Mouse (Mus musculus): ENCODE data around the gene Phkg1. TPM values are rescaled to one million over a fixed set of nuclear protein-coding genes. Genes with fewer than 3 reads are reported as not detected.
"Not testable (repeated sequence)": the region's sequence is repeated elsewhere in the genome, so short reads cannot be mapped to it uniquely, and the experiment has no call there.

Gene Phkg1
- 0.30 and 0.40 TPM in 2 replicates for polyA plus RNA-seq (2015; fragmentation: Nextera tagmentation; extraction: Ambion mirVana)

DNA sequence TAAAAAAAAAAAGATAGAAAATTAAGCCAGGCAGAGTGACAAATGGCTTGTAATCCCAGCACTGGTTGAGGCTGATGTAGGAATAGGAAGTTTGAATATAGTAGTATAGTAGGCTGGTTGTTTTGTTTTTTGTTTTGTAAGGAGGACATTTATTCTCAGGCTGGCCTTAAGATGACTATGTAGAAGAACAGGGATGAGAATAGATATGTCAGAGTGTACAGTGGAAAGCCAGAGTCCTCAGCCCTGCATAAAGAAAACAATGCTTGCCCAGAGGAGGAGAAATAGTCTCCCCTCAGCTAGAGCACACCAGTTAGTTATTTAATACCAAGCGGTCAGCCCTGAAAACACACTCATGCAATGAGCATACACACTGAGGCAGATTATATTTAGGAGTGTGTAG lies at the start of gene Phkg1:
Phkg1 (minus strand) TSS at position 101 of the 400 bp plus-strand sequence.
- Histone ChIP-seq H3K4me2 (no peak within 1 kb of the TSS), H3K9me3 (no peaks in the 10 kb centered on the region), H3K27ac (no peak within 1 kb of the TSS), H3K4me1 (replicated peaks) (peaks cover 11% of the 10 kb centered on the region), H3K9ac (no peak within 1 kb of the TSS), H3K4me3 (no peak within 1 kb of the TSS), H3K36me3 (peaks cover 20% of the 10 kb centered on the region), H3K27me3 (no peaks in the 10 kb centered on the region)
- WGBS: 94% methylated on average over 1 of the region's 1 CpGs
- ATAC-seq (ENCODE audit: low FRiP score): no peak

DNA sequence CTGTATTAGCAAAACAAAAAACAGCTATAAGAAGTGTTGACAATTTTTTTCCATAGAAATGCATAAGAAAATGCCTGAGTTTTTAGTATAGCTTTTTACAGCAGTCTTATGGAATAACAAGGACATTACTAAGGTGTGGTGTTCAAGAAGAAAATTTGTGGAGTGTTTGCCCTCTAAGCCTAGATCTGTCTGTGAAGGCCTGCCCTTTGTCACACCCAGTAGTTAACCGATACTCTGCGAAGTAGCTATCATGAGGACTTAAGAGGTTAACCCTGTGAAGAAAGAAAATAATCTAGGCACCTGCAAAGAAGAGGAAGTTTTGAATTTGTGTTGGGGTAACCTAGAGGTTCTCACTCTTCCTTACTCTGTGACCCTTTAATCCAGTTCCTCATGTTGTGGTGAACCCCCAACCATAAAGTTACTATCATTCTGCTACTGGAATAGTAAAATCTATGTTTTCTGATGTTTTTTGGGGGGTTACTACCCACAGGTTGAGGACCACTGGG lies 49.2 kb upstream of the Phkg1 start:
- Histone ChIP-seq H3K9me3 (no peaks in the 10 kb centered on the region), H3K4me3 (no peak overlapping the region), H3K4me2 (no peak overlapping the region), H3K9ac (no peak overlapping the region), H3K4me1 (replicated peaks) (peaks cover 12% of the 10 kb centered on the region), H3K27ac (no peak overlapping the region), H3K36me3 (peaks cover 10% of the 10 kb centered on the region; the same call in 1 of the 2 replicates), H3K27me3 (no peaks in the 10 kb centered on the region)
- ATAC-seq (ENCODE audit: low FRiP score): no peak
- 100% methylated on average over 2 of the region's 2 CpGs for WGBS

DNA sequence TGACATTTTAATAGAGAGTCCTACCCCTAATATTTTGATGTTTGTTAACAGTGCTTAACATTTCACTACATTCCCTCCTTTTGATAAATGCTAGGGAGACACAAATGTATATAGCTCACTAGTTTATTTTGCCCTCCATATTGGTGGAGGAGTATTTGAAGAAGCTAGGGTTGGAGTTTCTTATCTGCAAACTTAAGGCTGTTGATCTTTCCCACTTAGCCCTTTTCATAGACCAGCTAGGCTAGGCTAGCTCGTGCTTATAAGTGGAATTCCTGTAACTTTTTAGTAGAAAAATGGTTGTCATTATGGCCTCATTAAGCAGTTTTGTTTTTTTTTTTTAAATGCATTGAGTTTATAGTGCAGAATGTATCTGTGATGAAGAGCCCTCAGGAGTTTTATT lies 45.1 kb upstream of the Phkg1 start:
- Histone ChIP-seq H3K4me2 (no peak overlapping the region), H3K9me3 (no peaks in the 10 kb centered on the region)
- 86% methylated on average over 1 of the region's 1 CpGs for WGBS

DNA sequence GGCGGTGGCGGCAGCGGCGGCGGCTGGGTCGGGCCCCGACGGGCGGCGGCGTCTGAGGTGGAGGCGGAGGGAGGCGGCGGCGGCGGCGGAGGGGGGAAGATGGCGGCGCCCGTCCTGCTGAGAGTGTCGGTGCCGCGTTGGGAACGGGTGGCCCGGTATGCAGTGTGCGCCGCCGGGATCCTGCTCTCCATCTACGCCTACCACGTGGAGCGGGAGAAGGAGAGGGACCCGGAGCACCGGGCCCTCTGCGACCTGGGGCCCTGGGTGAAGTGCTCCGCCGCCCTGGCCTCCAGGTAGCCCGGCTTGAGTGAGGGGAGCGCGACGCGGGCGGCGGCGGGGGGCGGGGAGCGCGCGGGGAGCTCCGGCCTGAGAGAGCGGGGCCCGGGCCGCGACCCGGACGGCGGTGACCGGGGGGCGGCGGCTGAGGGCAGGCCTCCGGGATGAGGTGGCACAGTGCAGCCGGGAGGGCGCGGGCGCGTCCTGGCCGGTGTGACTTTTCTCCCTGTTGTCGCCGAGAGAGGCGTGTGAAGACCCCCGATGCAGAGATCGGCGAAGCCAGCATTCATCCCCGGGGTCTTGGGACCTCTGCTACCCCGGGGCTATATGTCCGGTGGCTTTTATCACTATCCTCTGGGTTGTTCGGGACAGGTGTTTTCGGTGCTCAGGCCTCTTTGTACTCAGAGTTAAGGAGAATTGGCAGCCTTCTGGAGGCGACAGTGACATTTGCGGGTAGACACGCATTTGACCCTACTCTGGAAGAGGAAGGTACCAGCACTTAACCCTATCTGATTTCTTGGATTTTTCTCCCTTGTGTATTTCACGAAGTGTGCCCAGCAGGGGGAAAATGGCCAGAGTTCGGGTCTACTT lies 44.0 kb upstream of the Phkg1 start:
- Histone ChIP-seq H3K27ac (peak overlapping the region; percentile 83), H3K4me2 (peak overlapping the region; percentile 76), H3K9ac (peak overlapping the region; percentile 90), H3K4me3 (peak overlapping the region; percentile 94), H3K4me1 (replicated peaks) (peaks cover 13% of the 10 kb centered on the region)
- not testable (repeated sequence) for H3K27me3 ChIP-seq, H3K36me3 ChIP-seq, H3K9me3 ChIP-seq
- WGBS: under 1% methylated on average over 37 of the region's 82 CpGs
- peak; percentile 75 for ATAC-seq (ENCODE audit: low FRiP score)

More for the DNA sequence above, 45.1 kb upstream of the Phkg1 start:
- Histone ChIP-seq H3K27me3 (no peaks in the 10 kb centered on the region), H3K4me3 (0 out of 2 replicates have a peak overlapping the region, but pooled peaks have one; percentile 9), H3K36me3 (0 out of 2 replicates have a peak, but pooled peaks cover 8% of the 10 kb centered on the region), H3K4me1 (replicated peaks) (peaks cover 13% of the 10 kb centered on the region), H3K27ac (no peak overlapping the region), H3K9ac (no peak overlapping the region)
- no peak for ATAC-seq (ENCODE audit: low FRiP score)

DNA sequence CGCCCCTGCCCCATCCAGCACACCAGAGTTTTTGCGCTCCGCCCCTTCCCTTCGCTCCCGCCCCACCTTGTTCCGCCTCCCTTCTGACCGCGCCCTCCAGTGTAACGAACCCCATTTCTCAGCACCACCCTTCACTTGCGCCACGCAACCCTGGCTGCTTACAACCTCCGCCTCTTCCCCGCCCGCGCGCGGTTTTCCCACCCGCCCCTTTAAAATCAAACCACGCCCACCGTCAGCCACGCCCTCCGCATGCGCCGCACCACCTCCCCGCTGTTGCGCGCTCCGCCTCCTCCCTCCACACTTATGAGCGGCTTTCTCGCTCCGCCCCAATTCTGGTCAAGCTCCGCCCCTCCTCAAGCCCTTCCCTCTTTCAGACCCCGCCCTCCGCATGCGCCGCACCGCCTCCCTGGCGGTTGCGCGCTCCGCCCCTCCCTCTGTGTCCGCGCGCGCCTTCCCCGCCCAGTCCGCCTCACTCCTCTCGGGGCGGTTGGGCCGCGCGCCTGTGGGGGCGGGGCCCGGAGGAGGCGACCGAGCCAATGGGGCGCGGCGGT lies 43.2 kb upstream of the Phkg1 start, which contains the start of gene Vkorc1l1:
Vkorc1l1 (plus strand) TSS at position 476 of the 551 bp plus-strand sequence.
- no peaks in the 10 kb centered on the region for H3K27me3 ChIP-seq
- no peaks in the 10 kb centered on the region for H3K9me3 ChIP-seq
- peak within 1 kb of the TSS; percentile 94 for H3K4me3 ChIP-seq
- peak; percentile 96 for ATAC-seq (ENCODE audit: low FRiP score)
- 2% methylated on average over 59 of the region's 59 CpGs for WGBS
- H3K27ac ChIP-seq: peak within 1 kb of the TSS; percentile 83
- peak within 1 kb of the TSS; percentile 76 for H3K4me2 ChIP-seq
- H3K36me3 ChIP-seq: 0 out of 2 replicates have a peak, but pooled peaks cover 8% of the 10 kb centered on the region
- H3K4me1 ChIP-seq (replicated peaks): peaks cover 13% of the 10 kb centered on the region
- H3K9ac ChIP-seq: peak within 1 kb of the TSS; percentile 90

DNA sequence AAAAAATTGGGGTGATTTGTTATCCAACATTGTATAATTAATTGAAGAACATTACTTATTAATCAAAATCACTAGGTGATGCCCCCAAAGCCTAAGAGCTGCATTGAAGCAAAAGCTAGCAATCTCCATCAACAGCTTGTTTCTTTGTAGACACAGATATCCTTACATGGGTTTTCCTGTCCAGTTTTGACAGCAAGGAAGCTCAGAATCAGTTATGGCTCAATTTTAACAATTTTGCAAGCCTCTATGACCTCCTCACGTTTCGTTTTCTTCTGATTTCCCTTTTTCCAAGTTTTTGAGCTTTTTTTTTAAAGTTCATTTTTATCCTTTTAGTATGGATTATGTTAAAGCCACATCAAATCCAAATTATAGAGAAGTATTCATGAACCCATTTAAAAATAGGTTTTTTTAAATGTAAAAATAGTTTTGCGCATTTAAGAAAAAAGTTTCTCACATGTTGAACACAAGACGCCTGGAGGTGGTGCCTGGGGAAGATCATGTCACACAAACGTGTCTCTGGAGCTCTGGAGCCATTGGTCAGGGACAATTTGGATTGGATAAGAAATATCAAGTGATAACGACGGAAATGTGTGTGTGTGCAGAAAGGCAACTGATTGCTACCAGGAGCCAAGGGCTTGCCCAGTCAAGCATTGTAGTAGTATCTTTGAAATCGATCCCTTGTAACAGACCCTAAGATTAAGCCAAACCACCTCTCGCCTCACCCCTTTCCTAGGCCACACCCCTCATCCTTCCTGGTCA lies 42.6 kb upstream of the Phkg1 start:
- H3K4me1 ChIP-seq (replicated peaks): peaks cover 11% of the 10 kb centered on the region
- peak overlapping the region; percentile 76 for H3K27ac ChIP-seq
- no peaks in the 10 kb centered on the region for H3K27me3 ChIP-seq
- H3K9me3 ChIP-seq: no peaks in the 10 kb centered on the region
- H3K4me3 ChIP-seq: peak overlapping the region; percentile 94
- peak overlapping the region; percentile 53 for H3K9ac ChIP-seq
- ATAC-seq (ENCODE audit: low FRiP score): no peak
- H3K36me3 ChIP-seq: 0 out of 2 replicates have a peak, but pooled peaks cover 8% of the 10 kb centered on the region
- peak overlapping the region; percentile 51 for H3K4me2 ChIP-seq
- WGBS: 8% methylated on average over 9 of the region's 9 CpGs

DNA sequence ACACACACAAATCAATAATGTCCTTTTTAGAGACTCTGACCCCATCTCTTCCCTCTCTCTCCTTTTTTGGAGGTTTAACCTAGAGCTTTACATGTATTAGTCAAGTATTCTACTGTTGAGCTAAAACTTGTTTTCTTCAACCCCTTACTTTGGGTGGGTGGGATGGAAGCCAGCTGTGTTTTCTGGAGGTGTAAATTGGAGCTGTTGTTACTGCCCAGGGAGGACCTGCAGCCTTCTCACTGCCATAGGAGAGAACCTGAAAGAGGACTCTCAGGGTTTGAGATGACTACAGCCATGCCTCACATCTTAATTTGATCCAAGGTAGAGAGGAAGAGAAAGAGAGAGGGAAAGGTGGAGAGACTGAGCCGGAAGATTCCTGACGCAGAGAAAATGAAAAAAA lies 41.9 kb upstream of the Phkg1 start:
- H3K27ac ChIP-seq: no peak overlapping the region
- no peak overlapping the region for H3K4me3 ChIP-seq
- no peak for ATAC-seq (ENCODE audit: low FRiP score)
- H3K27me3 ChIP-seq: no peaks in the 10 kb centered on the region
- H3K9me3 ChIP-seq: no peaks in the 10 kb centered on the region
- H3K36me3 ChIP-seq: 0 out of 2 replicates have a peak, but pooled peaks cover 4% of the 10 kb centered on the region
- peaks cover 11% of the 10 kb centered on the region for H3K4me1 ChIP-seq (replicated peaks)
- no peak overlapping the region for H3K9ac ChIP-seq
- H3K4me2 ChIP-seq: no peak overlapping the region
- 75% methylated on average over 2 of the region's 2 CpGs for WGBS

DNA sequence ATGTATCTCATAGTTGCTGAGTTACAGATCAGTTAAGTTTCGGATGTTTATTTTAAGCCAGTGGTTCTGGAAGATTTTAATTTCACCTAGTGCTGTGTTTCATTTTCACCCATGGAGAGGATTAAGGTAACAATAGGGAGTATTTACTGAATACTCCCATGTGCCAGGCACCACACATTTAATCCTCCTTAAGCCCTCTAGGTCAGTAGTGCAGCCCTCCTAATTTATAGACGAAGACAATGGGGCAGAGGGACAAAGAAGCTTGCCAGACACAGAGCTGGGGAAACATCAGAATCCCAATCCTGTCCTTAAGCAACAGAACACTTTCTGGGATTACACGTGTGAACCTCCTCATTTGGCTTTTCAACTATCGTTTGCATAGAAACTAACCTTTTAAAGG lies 38.6 kb upstream of the Phkg1 start:
- H3K9ac ChIP-seq: no peak overlapping the region
- H3K36me3 ChIP-seq: no peaks in the 10 kb centered on the region
- H3K27ac ChIP-seq: no peak overlapping the region
- no peak overlapping the region for H3K4me3 ChIP-seq
- no peaks in the 10 kb centered on the region; the same call in 1 of the 2 replicates for H3K9me3 ChIP-seq
- no peaks in the 10 kb centered on the region for H3K27me3 ChIP-seq
- WGBS: 55% methylated on average over 4 of the region's 4 CpGs
- H3K4me1 ChIP-seq (replicated peaks): no peaks in the 10 kb centered on the region
- H3K4me2 ChIP-seq: no peak overlapping the region
- no peak for ATAC-seq (ENCODE audit: low FRiP score)

DNA sequence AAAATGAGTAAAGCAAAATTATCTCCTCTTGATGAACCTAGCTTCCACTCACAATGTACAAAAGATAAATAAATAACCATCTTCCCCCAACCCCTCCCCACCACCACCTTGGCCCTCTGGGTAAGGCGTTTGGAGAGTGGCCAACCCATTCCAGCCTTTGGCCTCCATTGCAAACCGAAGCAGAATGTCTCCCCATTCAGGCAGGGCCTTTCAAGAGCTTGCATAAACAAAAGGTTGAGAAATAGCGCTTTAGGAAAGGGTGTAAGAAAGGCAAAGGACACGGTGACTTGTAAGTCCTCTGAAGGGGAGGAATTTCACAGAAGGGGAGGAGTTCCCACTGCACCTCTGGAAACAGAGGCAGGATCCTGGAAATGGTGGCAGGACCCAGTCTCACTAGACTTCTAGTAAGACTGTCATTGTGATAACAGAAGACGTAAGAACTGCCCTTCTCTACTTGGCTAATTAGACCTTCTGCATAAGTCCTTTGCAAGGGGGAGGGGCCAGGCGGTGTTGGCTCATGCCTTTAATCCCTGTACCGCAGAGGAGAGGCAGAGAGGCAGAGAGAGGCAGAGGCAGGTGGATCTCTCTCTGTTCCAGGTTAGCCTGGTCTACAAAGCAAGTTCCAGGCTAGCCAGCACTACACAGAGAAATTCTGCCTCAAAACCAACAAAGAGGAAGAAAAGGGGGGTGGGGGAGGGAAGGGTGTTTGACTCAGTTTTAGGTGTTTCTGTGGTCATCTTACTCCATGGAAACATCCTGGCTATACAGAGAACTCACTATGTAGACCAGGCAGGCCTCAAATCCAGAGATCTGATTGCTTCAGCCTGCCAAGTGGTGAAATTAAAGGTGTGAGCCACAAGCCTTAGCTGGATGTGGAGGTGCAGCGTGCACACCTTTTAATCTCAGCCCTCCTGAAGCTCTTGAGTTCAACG lies 31.8 kb upstream of the Phkg1 start:
- no peak overlapping the region for H3K27ac ChIP-seq
- H3K4me1 ChIP-seq (replicated peaks): 0 out of 2 replicates have a peak, but pooled peaks cover 2% of the 10 kb centered on the region
- 53% methylated on average over 9 of the region's 9 CpGs for WGBS
- no peak overlapping the region for H3K4me3 ChIP-seq
- H3K4me2 ChIP-seq: no peak overlapping the region
- H3K27me3 ChIP-seq: no peaks in the 10 kb centered on the region
- no peak for ATAC-seq (ENCODE audit: low FRiP score)
- H3K9me3 ChIP-seq: no peaks in the 10 kb centered on the region; the same call in 1 of the 2 replicates
- no peaks in the 10 kb centered on the region for H3K36me3 ChIP-seq
- H3K9ac ChIP-seq: no peak overlapping the region

DNA sequence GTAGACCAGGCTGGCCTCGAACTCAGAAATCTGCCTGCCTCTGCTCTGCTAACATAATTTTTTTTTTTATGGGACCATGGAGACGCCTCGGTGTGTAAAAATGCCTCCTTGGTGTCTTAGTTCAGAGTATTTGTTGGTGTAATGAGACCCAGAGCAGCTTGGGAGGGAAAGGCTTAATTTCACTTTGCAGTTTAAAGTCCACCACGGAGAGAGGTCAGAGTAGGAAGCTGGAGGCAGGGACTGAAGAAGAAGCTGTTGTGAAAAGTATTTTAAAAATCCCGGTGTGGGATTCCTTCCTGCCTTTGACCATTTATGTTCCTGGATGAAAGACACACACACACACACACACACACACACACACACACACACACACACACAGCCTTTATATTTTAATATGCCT lies 27.6 kb upstream of the Phkg1 start:
- Histone ChIP-seq H3K9me3 (no peaks in the 10 kb centered on the region), H3K4me2 (no peak overlapping the region), H3K4me1 (replicated peaks) (0 out of 2 replicates have a peak, but pooled peaks cover 2% of the 10 kb centered on the region), H3K9ac (no peak overlapping the region), H3K36me3 (no peaks in the 10 kb centered on the region), H3K27me3 (no peaks in the 10 kb centered on the region), H3K27ac (no peak overlapping the region), H3K4me3 (no peak overlapping the region)
- WGBS: 75% methylated on average over 5 of the region's 5 CpGs
- no peak for ATAC-seq (ENCODE audit: low FRiP score)

DNA sequence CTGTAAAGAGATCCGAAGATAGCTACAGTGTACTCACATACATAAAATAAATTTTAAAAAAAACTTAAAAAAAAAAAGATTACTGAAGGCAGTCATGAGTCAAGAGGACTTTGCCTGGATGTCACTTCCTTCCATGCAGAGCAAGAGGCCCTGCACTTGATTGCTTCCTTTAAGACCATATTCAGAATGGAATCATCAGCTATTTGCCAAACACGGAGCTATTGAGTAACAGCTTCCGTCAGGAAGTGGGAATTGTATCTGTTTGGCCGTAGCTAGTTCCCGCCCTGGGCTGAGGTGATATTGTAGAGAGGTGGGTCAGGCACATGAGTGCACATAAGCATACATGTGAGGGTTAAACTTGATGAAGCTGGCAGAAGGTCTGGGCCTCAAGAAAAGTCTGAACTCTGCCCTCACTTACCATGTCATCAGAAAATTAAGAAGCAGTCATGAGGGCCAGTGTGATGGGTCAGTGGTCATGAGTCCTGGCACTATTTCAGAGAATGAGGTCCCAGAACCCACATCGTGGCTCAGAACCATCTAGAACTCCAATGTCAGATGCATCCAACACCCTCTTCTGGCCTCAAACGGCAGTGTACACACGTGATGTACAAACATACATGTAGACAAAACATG lies 26.6 kb upstream of the Phkg1 start:
- WGBS: 90% methylated on average over 8 of the region's 8 CpGs

More for the DNA sequence above, 26.6 kb upstream of the Phkg1 start:
- Histone ChIP-seq H3K4me3 (no peak overlapping the region), H3K9me3 (no peaks in the 10 kb centered on the region), H3K27me3 (no peaks in the 10 kb centered on the region), H3K4me2 (no peak overlapping the region), H3K36me3 (no peaks in the 10 kb centered on the region), H3K27ac (no peak overlapping the region), H3K4me1 (replicated peaks) (0 out of 2 replicates have a peak, but pooled peaks cover 2% of the 10 kb centered on the region), H3K9ac (no peak overlapping the region)
- no peak for ATAC-seq (ENCODE audit: low FRiP score)
